Mouse (Mus musculus): ENCODE measurements around the gene Zmynd11. TPM values are rescaled to one million over a fixed set of nuclear protein-coding genes. Genes with fewer than 3 reads are reported as not detected.

The Zmynd11 gene
- polyA plus RNA-seq, 1 experiment from 2014 or later, result 137 TPM

DNA sequence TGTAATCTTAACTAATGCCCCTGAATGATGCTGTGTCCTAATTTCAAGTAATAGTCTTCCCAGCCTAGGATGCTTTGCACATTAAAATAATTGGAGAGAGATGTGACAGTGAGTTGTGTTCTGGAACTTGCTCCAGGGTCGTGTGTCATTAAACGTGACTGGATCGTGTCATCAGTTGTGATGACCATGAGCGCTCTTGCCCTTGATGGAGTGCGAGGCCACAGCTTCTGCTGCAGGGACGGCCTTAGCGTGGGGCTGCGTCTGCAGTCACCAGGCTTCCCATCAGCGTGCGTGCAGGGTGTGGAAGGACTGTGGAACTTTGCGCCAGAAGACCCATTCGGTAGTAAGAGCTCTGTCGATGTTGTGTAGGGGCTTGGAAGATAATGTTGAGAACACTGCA, 116.4 kb downstream of the Zmynd11 start:
- 86% methylated on average over 13 of the region's 13 CpGs for WGBS
- ATAC-seq (ENCODE audit: borderline replicate concordance, extremely low read depth, low FRiP score, low TSS enrichment), result no peak
- Histone ChIP-seq H3K36me3 (no peaks in the 10 kb centered on the region), H3K4me3 (no peak overlapping the region), H3K27ac (no peak overlapping the region), H3K27me3 (no peaks in the 10 kb centered on the region), H3K4me1 (no peaks in the 10 kb centered on the region), H3K9ac (no peak overlapping the region), H3K4me2 (no peak overlapping the region), H3K9me3 (no peaks in the 10 kb centered on the region)

DNA sequence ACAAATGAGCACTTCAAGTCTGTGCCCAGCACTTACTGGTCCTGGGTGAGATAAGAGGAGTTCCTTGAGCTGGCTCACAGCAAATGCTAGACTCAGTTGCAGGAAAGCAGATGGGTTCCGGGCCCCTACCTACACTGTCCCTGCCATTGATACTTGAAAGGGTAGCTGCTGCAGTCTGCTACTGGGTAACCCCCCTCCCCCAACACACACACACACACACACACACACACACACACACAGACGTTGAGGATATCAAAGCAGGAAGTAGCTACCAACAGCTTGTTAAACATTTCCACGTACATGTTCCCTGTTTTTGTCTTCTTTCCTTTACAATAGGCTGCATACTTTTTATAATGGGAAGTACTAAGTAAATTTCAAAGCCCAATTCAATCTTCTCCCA, 127.2 kb downstream of the Zmynd11 start:
- no peak for ATAC-seq (ENCODE audit: borderline replicate concordance, extremely low read depth, low FRiP score, low TSS enrichment)
- Histone ChIP-seq H3K9me3 (no peaks in the 10 kb centered on the region), H3K4me1 (no peaks in the 10 kb centered on the region), H3K4me2 (no peak overlapping the region), H3K4me3 (no peak overlapping the region), H3K9ac (no peak overlapping the region), H3K36me3 (no peaks in the 10 kb centered on the region), H3K27ac (no peak overlapping the region), H3K27me3 (no peaks in the 10 kb centered on the region)
- WGBS, result 45% methylated on average over 3 of the region's 3 CpGs

GRCm38 (mm10) chr13:9636505-9636904, 128.6 kb downstream of the Zmynd11 start:
- no peak overlapping the region for H3K9ac ChIP-seq
- no peak for ATAC-seq (ENCODE audit: borderline replicate concordance, extremely low read depth, low FRiP score, low TSS enrichment)

DNA sequence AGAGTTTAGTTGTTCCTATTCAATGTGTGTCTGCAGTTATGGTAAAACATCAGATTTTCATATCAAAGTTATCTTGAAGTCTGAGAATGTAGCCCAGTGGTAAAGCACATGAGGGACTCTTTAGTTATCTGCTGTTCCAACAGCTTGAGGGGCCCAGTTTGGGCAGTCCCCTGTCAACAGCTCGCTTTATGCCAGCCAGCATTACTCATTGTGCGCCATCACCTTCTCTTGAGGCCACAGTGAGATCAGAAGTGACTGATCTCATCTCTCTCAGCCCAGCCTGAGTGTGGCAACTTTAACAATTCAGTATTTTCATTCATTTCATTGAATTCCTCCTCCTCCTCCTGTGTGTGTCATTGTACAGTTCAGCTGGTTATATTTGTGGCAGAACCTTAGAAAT, 129.2 kb downstream of the Zmynd11 start:
- Histone ChIP-seq H3K27ac (no peak overlapping the region), H3K4me1 (no peaks in the 10 kb centered on the region), H3K27me3 (no peaks in the 10 kb centered on the region), H3K4me3 (no peak overlapping the region), H3K9me3 (no peaks in the 10 kb centered on the region), H3K36me3 (no peaks in the 10 kb centered on the region), H3K4me2 (no peak overlapping the region), H3K9ac (no peak overlapping the region)
- ATAC-seq (ENCODE audit: borderline replicate concordance, extremely low read depth, low FRiP score, low TSS enrichment), result no peak
- WGBS, result 67% methylated on average over 2 of the region's 2 CpGs

More at GRCm38 (mm10) chr13:9636505-9636904, 128.6 kb downstream of the Zmynd11 start:
- H3K4me2 ChIP-seq, result no peak overlapping the region
- no peak overlapping the region for H3K4me3 ChIP-seq
- H3K36me3 ChIP-seq, result no peaks in the 10 kb centered on the region
- no peak overlapping the region for H3K27ac ChIP-seq
- WGBS, result 52% methylated on average over 4 of the region's 4 CpGs
- no peaks in the 10 kb centered on the region for H3K27me3 ChIP-seq
- no peaks in the 10 kb centered on the region for H3K4me1 ChIP-seq
- no peaks in the 10 kb centered on the region for H3K9me3 ChIP-seq
